Mouse (Mus musculus): Measurements from ENCODE around the gene Mamdc2.

Mamdc2 gene

GRCm38 (mm10) chr19:23360536-23360935 lies 87.7 kb downstream of the Mamdc2 start:
- no peak for DNase-seq (ENCODE audit: low read depth, low spot score)

GRCm38 (mm10) chr19:23357253-23357652 lies 91.0 kb downstream of the Mamdc2 start:
- no peak for DNase-seq (ENCODE audit: low read depth, low spot score)

- no peak for DNase-seq (ENCODE audit: low read depth, low spot score)
These were observed 93.5 kb downstream of the Mamdc2 start for GRCm38 (mm10) chr19:23354738-23355137.

- no peak for DNase-seq (ENCODE audit: low read depth, low spot score)
These were observed 94.3 kb downstream of the Mamdc2 start for GRCm38 (mm10) chr19:23353881-23354401.

DNA sequence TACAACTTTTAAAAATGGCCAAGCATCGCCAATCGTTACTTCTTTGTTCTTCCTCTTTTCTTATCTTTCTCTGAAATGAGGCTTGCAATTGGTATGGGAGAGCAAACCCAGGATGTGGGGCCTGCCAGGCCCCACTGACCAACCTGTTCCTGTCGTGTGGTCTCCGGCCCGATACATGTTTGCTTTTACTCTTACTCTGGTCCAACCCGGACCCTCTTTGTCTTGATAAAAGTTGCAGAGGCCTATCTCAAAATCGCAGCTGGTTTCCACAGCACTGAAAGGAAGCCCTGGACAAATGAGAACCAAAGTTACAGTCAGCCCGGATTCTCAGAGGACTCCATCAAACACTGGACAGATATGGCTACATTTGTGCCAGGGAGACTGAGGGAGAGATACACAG lies 95.1 kb downstream of the Mamdc2 start:
- DNase-seq (ENCODE audit: low read depth, low spot score), result no peak

- DNase-seq (ENCODE audit: low read depth, low spot score), result no peak
These were observed 96.3 kb downstream of the Mamdc2 start for GRCm38 (mm10) chr19:23351808-23352491.

- DNase-seq (ENCODE audit: low read depth, low spot score), result no peak
These were observed 98.3 kb downstream of the Mamdc2 start for GRCm38 (mm10) chr19:23349930-23350329.

DNA sequence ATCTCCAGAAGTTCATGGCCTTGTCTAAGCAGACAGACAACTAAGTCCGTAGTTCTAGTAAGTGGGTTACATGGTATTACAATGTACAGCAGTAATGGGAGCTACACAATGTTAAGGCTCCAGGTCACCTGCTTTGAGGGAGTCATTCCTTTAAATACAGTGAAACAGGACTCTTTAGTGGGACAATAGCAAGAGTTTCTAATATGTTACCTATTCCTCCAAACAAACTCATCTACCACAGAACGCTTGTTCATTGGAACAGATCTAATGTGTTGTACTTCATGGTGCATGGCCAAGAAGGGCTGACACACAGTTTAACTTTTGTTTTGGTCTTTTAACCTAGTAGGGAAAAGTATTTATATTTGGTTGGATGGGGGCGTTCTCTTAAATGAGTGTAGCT lies 105.5 kb downstream of the Mamdc2 start:
- DNase-seq (ENCODE audit: low read depth, low spot score), result no peak

DNA sequence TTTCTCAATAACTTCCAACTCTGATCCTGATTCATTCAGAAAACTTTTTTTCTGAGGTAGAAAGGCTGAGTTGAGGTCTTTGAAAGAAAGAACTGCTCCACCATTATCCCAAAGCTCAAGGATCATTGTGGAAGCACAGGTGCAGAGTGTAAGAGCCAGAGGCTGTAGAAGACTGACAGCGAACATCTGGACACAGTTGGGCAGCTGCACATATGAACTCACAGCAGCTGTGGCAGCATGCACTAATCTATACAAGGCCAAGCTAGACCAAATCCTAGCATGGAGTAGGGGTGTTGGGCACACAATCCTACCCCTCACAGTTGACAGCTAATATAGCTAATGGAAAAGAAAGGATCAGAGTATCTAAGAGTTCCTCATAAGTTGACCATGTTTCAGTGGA lies 115.4 kb downstream of the Mamdc2 start:
- no peak for DNase-seq (ENCODE audit: low read depth, low spot score)

GRCm38 (mm10) chr19:23330842-23331241 lies 117.4 kb downstream of the Mamdc2 start:
- no peak for DNase-seq (ENCODE audit: low read depth, low spot score)

- DNase-seq (ENCODE audit: low read depth, low spot score), result no peak
These were observed 118.9 kb downstream of the Mamdc2 start for GRCm38 (mm10) chr19:23329346-23329745.

DNA sequence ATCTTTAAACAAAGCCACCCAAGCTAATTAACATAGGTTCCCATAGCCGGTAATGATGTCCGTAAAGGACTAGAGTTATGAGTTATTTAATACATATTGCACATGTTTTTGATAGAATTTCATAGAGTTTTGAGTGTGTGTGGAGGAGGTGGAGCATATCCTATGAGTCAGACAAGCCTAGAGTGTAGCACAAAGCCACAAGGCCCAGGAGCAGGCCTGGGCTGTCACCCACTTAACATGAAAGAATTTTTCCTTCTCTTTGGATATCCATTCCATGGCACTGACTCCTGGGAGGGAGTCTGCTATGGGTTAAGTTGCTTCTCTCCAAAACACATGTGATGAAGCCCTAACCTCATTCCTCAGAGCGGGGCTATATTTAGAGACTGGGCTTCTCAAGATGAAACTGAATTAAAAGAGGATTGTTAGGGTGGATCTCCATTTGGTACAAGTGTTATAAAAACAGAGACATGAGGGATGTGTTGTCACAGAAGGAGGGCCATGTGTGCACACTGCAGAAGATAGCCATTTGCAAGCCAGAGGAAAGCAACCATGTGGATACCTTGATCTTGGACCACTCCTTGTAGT lies 121.1 kb downstream of the Mamdc2 start:
- DNase-seq (ENCODE audit: low read depth, low spot score), result no peak

DNA sequence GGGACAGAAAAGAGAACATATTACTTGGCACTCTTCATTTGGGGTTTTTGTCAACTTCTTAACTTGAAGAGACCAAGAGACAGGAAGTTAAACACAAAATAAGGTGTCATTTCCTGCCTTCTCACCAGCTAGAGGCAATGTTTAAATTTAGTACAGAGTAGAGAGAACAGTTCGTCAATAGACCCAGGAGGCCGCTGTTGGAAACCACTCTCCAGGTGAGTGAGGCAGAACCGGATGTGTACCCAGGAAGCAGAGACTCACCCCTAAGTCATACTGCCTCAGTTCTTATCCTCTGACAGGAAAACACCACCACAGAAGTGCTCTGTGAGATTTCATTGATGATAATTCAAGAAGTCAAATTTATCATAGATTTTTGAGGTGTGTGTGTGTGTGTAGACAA lies 125.1 kb downstream of the Mamdc2 start:
- no peak for DNase-seq (ENCODE audit: low read depth, low spot score)

DNA sequence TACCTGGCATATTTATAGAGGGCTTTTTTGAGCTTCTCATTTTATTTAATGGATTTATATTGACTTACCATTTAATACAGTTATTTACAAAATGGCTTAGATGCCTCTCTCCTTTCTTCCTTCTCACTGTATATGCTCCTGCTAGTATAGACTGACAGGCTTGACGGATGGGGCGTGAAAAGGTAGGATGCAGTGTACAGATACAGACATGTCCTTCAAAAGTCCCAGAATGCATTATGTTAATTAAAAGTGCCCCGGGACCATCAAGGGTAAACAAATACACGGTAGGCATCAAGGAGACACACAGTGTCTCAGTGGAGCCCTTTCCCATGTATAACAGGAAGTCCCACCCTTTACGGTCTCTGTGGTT lies 130.3 kb downstream of the Mamdc2 start:
- no peak for DNase-seq (ENCODE audit: low read depth, low spot score)

DNA sequence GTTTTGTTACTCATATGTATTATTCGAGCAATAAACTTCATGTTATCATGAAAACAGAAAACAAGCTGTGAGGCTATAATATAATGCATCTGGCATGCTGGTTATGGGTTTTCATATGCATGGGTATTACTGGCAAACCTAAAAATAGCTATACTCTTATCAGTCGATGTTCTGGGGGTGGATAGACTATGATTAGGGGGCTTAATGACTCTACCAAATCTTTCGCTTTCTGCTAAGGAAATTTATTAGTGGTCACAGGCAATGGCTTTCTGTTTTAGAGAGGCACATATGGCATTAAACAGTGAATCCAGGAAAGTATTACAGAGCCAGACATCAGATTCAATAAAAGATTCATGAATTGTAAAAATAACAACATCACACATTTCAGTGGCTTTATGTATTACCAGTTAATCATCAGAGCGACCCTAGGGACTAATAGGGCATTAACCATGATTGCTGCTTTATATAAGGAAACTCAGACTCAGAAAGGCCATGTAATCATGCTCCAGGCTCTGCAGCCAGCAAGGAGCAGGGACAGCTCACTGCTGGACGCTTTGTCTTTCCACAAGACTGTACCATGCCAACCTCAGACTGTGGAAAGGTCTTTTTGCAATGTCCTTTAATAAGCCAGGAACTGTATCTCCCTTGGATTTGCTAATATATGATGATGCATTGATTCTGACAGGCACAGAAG lies 130.8 kb downstream of the Mamdc2 start:
- no peak for DNase-seq (ENCODE audit: low read depth, low spot score)

- DNase-seq (ENCODE audit: low read depth, low spot score), result no peak
These were observed 131.4 kb downstream of the Mamdc2 start for GRCm38 (mm10) chr19:23316851-23317250.

- DNase-seq (ENCODE audit: low read depth, low spot score), result no peak
These were observed 138.3 kb downstream of the Mamdc2 start for GRCm38 (mm10) chr19:23309979-23310378.

- no peak for DNase-seq (ENCODE audit: low read depth, low spot score)
These were observed 141.6 kb downstream of the Mamdc2 start for GRCm38 (mm10) chr19:23306671-23307070.

DNA sequence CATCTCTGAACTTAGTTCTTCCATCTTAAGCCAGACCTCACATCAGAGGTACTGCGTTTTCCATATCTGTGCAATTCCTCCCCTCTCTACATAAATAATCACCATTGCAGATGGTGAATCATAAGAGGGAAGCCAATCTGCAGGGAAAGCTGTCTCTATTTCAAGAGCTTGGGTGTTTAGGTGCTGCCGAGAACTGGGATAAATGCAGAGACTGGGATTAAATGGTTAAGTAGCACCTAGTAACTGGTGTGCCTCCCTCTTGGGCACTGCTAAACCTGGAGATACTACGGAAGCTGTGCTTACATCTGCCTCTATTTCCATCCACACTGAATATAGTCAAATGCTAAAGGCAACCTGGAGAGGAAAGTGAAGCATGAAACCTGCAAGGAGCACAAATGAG lies 148.3 kb downstream of the Mamdc2 start:
- DNase-seq (ENCODE audit: low read depth, low spot score), result no peak

DNA sequence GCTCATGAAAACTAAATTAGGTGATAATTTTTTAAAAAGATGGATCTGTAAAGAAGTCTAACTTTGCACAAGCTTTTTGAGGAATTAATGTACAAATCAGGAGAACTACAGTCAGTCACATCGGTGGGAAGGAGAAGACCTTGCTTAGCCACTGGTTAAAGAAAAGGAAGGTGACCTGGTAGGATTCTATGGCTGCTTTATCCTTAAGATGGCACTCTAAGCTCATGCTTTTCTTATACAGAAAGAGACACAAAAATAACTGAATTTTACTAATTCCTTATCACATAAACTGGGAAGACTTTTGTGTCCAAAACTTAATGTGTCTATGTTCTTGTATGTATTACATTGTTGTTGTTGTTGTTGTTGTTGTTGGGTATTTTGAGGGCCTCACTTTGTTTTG lies 149.3 kb downstream of the Mamdc2 start:
- DNase-seq (ENCODE audit: low read depth, low spot score), result no peak

DNA sequence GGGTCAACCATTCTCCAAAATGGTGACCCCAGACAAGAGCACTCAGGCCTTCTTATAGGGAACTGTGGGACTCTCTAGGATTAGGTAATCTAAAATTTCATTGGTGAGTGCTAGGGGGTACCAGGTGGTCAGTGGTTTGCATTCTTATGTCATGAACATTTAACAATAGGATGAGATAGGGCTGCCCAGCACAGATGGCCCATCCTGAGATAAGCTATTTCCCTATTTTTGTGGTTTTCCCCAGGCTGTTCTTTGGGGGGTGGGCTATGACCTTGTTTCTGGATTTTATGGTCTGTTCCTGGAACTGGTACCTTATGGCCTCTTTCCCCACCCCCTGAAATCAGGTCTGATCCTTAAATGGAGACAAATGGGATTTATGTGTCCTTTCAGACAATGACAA lies 151.1 kb downstream of the Mamdc2 start:
- DNase-seq (ENCODE audit: low read depth, low spot score), result no peak

DNA sequence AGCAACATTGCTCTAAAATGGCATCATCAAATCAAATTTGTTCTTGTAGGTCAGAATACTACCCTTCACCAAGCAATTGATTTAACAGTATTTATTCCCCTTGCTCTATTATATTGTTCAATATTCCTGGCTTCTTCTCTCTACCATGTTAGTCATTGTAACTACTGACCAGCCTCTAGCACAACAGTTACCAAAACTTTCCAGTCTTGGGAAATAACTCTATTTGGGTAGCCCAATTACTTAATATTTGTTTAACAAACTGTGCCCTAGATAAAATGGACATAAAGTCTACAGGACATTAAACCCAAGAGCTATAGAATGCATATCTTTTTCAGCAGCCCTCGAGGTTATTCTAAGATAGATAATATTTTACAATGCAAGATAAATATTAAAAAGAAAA lies 159.0 kb downstream of the Mamdc2 start:
- DNase-seq (ENCODE audit: low read depth, low spot score), result no peak

All from c-Kit-negative CD71-positive TER-119-positive erythroid progenitor cells, embryonic 14.5 days (primary cell).